Mouse (Mus musculus) common myeloid progenitor, adult 5-6 weeks (primary cell): ENCODE measurements around the gene Gm20662. TPM values are rescaled to one million over a fixed set of nuclear protein-coding genes. Genes with fewer than 3 reads are reported as not detected.

Experiments
- ATAC-seq: replicated peaks from 2 replicates; pipeline ENCODE4 v1.8.0; 2016; ENCODE audit warnings: low read depth, mild to moderate bottlenecking, moderate TSS enrichment, inconsistent platforms; ENCODE audit not compliant: poor library complexity, severe bottlenecking
- total RNA-seq: library from RNA; stranded (forward); fragments of 200-1000, 187-1606 nt; gene quantifications from 2 replicates; pipeline ENCODE4 v1.2.3, GENCODE M21; 2017

Gene Gm20662
- total RNA-seq, 1 experiment from 2014 or later, result not detected

- ATAC-seq, result peak; percentile 6; the same call in 1 of the 2 replicates
Observed at GRCm38 (mm10) chr9:108049561-108050251, 53.6 kb downstream of the Gm20662 start.

GRCm38 (mm10) chr9:108051184-108051930 lies 55.2 kb downstream of the Gm20662 start:
- no peak for ATAC-seq

DNA sequence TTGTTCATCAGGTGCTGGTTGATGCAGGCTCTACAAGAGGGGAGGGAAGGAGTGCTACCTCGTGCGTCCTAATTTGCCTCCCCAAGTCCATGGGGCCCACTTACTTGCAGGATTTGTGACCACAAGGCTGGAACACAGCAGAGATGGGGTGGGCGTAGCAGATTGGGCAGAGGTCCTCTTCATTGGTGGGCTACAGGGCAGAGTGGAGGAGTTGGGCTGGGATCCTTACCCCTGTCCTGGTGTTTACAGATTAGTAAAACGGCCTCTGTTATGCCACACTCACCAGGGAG lies 55.7 kb downstream of the Gm20662 start:
- no peak for ATAC-seq

GRCm38 (mm10) chr9:108052411-108052810 lies 56.3 kb downstream of the Gm20662 start:
- ATAC-seq, result no peak

DNA sequence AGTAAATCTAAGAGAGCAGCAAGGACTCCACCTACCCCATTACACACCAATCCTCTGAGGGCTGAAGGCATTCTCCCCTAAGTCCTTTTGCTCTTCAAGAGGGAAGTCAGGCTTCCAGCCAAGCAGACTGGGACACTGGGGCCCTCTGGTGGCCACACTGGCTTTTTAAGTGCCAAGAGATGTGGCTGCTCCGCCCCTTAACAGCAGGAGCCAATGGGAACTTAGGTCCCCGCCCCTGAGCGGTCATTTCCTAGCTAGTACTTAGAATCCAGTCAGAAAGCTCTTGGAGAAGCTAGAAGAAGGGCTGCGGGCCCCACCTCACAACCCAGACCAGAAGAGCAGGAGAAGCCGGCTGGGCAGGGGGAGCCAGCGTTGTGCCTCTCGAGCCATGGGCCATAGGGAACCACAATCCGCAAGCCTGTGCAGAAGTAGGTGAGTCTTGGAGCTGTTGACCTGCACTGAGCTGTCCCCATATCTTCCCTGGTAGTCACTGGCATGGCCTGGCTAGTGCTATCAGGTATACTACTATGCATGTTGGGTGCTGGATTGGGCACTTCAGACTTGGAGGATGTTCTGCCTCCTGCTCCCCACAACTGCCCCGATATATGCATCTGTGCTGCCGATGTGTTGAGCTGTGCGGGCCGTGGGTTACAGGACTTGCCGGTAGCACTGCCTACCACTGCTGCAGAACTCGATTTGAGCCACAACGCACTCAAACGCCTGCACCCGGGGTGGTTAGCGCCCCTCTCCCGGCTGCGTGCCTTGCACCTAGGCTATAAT lies 56.9 kb downstream of the Gm20662 start, which contains the start of gene Amigo3:
Gene Amigo3 (plus strand): TSS at position 275 of the 780 bp plus-strand sequence.
- peak; percentile 75 for ATAC-seq

- no peak for ATAC-seq
Observed at GRCm38 (mm10) chr9:108053665-108054225, 57.6 kb downstream of the Gm20662 start.

DNA sequence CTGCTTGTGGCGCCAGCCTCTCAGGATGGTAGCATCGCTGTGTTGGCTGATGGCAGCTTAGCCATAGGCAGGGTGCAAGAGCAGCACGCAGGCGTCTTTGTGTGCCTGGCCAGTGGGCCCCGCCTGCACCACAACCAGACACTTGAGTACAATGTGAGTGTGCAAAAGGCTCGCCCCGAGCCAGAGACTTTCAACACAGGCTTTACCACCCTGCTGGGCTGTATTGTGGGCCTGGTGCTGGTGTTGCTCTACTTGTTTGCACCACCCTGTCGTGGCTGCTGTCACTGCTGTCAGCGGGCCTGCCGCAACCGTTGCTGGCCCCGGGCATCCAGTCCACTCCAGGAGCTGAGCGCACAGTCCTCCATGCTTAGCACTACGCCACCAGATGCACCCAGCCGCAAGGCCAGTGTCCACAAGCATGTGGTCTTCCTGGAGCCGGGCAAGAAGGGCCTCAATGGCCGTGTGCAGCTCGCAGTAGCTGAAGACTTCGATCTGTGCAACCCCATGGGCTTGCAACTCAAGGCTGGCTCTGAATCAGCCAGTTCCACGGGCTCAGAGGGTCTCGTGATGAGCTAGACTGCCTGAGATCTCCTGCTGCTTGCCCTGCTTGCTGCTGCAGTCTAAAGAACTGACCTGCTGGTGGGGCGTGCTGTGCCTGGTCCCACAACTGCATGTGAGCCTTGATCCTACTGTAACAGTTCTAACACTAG lies 58.3 kb downstream of the Gm20662 start:
- no peak for ATAC-seq

- no peak for ATAC-seq
Observed at GRCm38 (mm10) chr9:108055061-108055460, 58.9 kb downstream of the Gm20662 start.

DNA sequence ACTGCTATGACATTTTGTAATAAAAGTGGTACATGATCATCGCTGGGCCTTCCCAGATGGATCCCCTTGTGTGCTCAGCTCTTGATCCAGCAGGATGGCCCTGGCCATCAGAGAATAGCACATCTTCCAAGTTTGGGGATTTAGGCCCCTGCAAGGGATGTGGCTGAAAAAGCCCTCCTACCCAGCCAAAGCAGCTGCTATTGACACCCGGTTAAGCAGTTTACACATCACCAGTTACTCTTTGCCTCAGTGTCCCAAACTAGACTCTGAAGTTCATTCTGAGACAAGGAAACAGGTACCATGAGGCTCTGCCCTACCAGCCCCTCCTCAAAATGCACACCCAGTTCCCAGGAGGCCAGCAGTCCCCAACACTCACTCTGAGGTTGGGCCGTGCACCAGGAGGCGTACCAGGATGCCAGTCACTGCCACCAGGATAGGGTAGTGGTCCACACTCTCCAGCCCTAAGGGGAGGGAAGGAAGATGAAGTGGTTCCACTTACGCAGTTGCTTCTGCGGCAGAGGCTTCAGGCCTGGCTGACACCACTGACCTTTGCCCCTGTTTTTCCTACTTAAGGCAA lies 59.6 kb downstream of the Gm20662 start:
- no peak for ATAC-seq

DNA sequence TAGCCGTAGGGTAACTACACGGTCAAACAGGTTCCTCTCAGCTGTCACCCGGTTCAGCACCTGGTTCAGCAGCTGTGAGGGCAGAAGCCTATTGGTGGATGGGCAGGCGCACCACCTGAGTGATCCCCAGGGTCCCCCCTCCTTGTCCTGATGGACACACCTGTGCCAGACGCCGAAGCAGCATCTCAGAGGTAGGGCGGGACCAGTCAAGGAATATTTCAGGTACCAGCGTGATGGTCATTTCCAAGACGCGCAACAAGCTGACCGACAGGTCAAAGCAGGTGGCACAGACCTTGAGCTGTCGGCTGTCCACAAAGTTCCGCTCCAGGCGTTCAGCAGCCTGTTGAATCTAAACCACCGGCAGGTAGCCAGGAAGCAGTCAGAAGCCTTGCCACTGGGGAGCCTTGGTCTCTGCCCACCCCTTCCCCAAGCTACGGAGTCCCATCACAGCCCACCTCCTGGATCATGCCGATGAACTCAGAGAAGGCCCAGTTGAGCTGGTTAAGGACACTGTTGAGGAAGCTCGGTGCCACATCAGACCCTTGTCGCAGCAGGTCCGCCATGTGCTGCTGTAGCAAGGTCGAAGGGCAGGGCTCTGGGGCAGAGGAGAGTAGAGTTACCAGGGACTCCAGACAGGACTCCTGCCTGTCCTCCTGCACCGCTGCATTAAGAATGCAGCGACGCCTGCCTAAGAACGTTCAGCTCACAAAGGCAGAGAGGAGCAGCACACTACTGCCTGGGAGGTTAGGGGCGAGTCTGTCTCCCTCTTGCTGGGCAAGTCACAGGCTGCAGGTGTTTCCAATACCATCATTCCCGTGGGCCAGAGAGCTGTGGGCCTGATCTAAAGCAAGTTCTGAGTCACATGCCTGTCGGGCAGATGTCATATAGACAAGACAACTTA lies 60.5 kb downstream of the Gm20662 start:
- ATAC-seq, result no peak

DNA sequence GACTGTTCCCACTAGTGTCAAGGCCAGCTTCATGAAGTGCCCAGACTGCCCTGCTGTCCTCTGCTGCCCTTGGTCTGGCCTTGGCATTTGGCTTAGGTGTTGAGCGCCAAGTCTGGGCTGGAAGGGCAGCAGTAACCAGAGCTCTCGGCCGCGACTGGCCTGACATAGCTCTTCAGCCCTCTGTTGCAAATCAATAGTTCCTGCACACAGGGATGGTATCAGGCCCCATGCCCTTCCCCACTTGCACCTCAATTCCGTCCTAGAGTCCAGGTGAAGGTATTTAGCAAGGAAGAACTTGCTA lies 61.1 kb downstream of the Gm20662 start:
- ATAC-seq, result no peak

DNA sequence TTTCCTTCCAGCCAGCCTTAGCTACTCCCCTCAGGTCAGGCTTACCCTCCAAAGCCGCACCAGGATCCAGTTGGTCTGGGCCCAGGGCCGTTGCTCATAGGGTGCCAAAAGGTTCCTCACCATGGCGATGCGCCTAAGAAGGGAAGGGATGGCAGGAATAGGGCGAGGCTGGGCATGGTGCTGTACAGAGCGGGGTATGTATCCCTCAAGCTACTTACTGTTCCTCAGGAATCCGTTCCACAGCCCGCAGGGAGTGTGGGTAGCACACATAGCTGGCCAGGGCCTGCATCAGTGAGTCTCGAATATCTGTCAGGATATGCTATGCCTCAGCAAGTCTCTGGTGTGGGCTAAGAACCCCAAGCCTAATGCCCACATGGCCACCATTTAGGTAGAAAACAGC lies 62.1 kb downstream of the Gm20662 start:
- ATAC-seq, result no peak

DNA sequence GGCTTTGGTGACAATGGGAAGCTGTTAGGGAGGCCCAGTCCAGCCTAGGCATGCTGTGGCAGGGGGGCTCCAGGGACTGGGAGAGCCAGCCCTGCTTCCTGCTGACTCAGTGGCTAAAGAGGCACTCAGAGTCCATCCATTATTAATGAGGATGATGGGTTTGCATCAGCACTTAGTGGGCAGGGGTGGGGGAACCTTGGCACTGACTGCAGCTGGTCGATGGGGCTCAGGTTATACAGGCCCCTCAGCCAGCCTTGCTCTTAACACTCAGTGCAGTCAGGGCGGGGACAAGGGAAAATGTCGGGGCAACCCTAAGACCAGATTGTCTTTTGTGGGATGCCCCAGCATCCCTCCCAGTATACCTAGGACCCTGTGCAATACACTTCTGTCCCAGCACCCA lies 66.0 kb downstream of the Gm20662 start:
- no peak for ATAC-seq

DNA sequence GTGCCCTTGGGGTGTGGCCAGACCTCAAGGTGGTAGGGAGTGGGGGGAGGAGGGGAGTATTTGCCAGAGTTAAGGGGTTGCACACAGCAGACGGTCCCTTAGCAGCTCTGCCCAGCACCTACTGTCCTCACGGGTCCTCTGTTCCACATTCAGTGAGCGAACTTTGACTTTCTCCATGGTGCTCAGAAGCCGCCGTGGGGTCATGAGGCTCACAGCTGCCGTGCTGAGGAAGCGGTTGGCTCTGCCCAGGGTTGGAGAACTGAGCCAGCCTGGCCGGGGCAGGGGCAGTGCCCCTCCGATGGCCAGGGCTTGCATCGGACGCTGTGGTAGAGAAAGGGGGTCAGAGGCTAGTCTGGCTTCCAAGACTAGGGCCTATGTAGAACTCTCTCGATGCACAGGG lies 67.2 kb downstream of the Gm20662 start:
- no peak for ATAC-seq

DNA sequence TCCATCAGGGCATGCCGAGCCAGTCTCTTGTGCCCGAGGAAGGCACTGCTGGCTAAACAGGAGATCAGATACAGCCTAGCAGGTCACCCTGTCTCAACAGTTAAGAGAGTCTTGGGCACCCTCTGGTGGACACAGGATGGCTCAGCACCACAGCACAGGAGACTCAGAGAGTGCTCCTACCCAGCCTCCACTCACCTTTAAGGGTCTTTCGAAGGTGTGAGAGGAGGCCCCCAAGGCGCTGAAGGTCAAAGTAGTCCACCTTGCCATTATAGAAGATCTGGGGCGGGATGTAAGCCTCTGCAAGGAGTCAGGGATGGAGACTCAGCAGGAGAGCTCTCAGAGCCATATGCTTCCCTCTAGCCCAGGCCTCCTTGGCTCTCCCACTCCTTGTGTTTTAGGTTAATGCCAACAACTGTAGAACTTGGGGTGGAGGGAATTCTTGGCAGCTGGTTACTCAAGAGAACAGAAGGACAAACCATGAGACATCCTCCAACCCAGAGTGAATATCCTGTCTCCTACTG lies 69.4 kb downstream of the Gm20662 start:
- ATAC-seq, result peak; percentile 77

GRCm38 (mm10) chr9:108067199-108067598 lies 71.0 kb downstream of the Gm20662 start:
- no peak for ATAC-seq

DNA sequence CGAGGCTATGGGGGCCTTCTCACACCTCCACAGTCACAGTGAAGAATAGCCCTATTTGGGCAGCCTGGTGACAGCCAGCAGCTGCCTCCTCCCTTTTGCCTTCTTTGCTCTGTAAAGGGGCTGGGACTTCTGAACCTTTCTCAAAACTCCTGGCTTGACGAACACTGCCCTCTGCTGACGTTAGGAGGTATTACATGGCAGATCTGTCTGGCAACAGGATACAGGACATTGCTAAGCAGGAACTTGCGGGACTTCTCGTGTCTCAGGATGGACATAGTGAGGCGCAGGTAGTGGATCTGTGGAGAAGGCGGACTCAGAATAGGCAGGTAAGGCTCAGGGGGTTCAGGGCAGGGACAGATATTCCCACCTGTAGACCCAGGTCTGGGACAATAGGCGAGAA lies 71.8 kb downstream of the Gm20662 start:
- ATAC-seq, result peak; percentile 79

DNA sequence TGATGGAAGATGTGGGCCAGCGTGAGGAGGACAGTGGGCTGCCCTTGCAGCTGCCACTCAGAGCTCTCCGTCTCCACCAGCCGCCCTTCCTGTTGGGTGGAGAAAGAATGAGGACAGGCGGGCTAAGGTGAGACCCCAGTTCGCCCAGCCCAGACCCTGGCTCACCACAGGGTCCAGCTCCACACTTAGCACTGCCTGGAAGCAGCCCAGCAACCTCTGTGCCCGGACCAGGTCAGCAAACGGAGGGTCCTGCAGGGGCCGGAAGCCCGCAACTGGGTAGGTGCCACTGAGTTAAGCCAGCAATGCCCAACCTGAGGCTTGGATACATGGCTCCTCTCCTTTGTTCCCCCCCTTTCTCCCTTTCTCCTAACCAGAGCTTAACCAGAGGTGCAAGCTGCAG lies 72.9 kb downstream of the Gm20662 start:
- ATAC-seq, result no peak

GRCm38 (mm10) chr9:108069529-108069928 lies 73.4 kb downstream of the Gm20662 start:
- ATAC-seq, result no peak
